Mouse (Mus musculus) testis, postnatal 10 days (tissue): ENCODE data around the gene Mrap2.
A peak's percentile ranks its signal among the peaks of the same experiment; 100 is the strongest.
"Not testable (repeated sequence)": the region's sequence is repeated elsewhere in the genome, so short reads cannot be mapped to it uniquely, and the experiment has no call there.

Experiments used
- DNase-seq: peaks from one replicate; pipeline ENCODE4 v3.0.0; 2021; ENCODE audit warnings: low spot score

Mrap2 gene

DNA sequence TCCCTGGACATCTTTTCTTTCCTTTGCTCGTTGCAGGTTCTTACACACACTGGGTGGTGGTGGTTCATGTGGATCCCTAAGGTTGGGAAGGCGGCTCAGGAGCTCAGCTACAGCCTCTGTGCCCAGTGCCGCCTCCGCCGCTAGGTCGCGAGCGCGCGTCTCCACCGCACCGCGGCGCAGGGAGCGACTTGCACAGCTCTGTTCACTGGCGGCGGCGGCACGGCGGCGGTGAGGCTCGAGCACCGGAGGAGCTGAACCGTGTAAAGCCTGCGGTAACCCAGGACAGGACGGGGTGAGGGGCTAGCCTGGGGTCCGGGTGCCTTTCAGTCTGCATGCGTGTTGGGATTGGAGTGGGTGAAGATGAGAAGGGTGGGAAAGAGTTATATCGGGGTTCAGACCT lies at the start of gene Mrap2:
Mrap2 (plus strand) TSS at position 201 of the 400 bp plus-strand sequence.
- peak; percentile 76 for DNase-seq

- peak; percentile 43 for DNase-seq
Observed at GRCm38 (mm10) chr9:87097989-87098388, 46.1 kb upstream of the Mrap2 start.

GRCm38 (mm10) chr9:87115019-87115418 lies 29.1 kb upstream of the Mrap2 start:
- DNase-seq = no peak

DNA sequence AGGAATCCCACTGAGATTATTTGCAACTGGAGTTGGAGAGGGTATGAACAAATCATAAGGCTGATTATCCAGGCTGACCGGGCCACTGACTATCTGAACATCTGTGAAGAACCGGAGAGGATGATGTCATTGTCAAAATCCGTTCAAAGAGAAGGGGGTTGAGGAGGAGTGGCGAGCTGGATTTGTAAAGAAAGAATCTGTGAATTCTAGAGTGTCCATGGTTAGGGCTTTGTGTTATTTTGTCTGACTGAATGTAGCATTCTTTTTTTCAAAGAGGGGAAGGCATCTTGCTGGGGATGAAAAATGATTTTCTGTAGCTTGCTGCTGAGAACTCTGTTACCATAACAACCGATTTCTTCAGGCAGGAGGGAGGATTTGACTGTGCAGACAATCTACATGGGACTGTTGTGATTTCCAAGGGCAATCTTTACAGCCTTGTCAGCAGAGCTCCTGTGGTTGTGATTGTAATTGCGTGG lies 28.6 kb upstream of the Mrap2 start:
- no peak for DNase-seq

DNA sequence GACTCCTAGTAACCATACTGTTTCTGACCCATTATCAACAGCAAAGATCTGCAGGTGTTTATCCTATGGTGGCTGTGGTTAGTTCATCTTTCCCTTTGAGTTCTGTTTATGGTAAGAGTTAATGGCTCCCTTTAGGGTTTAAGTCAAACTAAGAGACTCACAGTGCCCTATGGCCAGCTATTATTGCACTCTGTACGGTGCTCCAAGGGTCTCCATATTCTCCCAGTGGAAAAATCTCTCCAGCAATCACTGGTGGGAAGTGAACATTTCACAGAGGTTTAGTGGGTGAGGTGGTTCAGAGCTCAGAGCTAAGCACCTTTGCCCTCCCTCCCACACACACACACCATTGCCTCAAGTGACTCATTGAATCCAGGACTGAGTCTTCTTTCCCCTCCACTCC lies 28.1 kb upstream of the Mrap2 start:
- no peak for DNase-seq

GRCm38 (mm10) chr9:87118996-87119395 lies 25.1 kb upstream of the Mrap2 start:
- DNase-seq = no peak

GRCm38 (mm10) chr9:87121956-87122493 lies 22.1 kb upstream of the Mrap2 start:
- no peak for DNase-seq

DNA sequence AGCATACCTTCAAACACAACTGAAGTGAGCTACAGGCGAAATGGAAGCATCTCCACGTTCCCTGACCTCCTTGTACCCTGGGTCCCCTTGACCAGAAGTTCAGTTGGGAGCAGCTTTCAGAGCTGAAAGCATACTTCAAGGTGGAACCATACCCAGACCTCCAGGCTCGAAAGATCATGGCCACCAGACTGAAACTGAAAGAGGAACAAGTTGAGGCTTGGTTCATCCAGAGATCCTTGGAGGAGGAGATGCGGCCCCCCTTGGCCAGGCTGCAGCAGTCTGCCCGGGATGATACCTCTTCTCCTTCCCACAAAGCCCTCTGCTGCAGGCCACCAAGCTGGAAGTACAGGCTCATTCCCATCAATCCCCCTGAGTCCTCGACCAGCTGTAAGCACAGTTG lies 17.1 kb upstream of the Mrap2 start:
- not testable (repeated sequence) for DNase-seq

- DNase-seq = peak; percentile 48
Observed at GRCm38 (mm10) chr9:87135765-87136558, 8.1 kb upstream of the Mrap2 start.

DNA sequence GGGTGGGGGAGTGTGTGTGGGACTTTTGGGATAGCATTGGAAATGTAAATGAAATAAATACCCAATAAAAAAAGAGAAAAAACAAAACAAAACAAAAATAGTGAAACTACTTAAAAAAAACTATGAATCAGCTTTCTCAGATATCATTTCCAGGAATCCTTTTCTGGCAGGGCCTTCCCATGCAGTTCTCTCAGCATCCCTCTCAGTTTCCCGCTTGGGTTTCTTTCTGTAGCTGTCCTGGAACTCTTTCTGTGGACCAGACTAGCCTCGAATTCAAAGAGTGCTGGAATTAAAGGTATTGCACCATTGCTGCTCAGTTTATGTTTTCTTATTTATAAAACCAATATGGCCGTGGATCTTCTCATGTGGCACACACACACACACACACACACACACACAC lies 1.0 kb upstream of the Mrap2 start:
- DNase-seq = no peak

DNA sequence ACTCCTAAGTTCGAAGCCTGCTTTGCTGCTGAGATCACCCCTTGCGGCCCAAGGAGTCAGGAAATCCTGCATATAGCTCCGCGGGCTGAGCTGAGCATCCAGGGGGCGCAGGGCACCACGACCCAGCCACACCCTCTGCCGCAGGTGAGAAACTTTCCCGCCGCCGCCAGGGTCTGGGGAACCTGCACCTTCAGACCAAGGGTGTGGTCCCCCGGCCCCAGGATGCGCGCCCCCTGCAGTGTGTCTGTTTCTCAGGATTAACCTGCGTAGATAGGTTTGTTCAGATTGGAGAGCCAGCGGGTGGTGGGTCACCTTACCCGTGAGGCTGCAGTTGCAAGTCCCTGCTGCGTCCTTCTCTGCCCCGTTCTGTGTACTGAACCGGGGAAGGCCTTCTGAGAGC lies 426 bp downstream of the Mrap2 start:
- DNase-seq = peak; percentile 56

- DNase-seq = no peak
Observed at GRCm38 (mm10) chr9:87145180-87145579, 1.1 kb downstream of the Mrap2 start.

DNA sequence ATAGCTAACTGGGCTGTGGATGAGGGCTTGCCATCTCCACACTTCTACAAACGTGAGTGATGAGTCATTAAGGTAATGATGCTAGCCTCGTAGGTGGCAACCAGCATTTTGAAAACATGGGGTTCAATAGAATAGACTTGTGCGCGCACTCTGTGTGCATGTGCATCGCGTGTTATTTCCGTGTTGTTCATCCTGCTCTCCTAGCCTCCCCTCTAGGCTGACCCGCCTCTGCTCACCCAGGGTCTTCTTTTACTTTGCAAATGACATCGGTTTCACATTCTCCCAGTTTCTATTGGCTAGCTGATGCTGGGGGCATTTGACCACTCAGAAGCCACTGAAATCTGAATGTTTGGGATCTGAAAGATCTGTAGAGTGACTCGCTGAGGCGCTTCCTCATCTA lies 1.6 kb downstream of the Mrap2 start:
- no peak for DNase-seq

- no peak for DNase-seq
Observed at GRCm38 (mm10) chr9:87146400-87146799, 2.3 kb downstream of the Mrap2 start.

DNA sequence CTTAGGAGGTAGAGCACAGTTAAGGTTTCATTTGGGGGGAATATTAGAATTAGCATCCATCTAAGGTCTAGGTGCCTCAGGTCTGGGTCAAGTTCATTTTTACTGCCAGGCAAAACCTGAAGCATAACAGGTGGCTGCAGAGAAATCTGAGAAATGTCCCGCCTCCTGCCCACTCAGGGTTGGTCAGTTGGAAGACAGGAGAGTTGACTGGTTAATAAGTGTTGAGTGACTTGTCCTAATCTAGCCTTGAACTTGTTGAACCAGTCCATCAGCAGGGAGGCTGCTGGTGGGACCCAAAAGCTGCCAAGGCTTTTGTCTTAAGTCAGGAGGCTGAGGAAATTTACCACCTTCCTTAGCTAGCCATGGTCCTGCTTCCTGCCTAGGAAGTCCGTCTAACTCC lies 3.8 kb downstream of the Mrap2 start:
- DNase-seq = no peak

GRCm38 (mm10) chr9:87152641-87153325 lies 8.7 kb downstream of the Mrap2 start:
- DNase-seq = no peak

DNA sequence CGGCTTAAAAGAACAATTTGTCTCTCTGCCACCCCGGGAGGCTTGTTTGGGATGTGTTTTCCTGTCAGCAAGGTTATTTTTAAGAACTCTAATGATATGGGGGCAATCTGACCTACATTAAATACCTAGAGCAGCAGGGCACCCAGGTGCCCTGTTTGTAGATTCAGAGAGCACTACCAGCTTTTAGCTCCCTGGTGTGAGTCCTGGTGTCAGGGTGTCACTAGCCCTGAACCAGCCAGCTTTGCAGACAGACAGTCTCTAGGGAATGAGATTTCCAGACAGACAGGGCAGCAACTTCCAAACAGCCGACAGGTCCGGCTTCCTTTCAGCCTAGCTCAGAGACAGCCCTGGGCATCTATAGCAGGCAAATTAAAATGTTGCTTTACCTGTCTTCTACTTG lies 18.5 kb downstream of the Mrap2 start:
- DNase-seq = no peak

GRCm38 (mm10) chr9:87167001-87167830 lies 23.1 kb downstream of the Mrap2 start:
- DNase-seq = no peak

DNA sequence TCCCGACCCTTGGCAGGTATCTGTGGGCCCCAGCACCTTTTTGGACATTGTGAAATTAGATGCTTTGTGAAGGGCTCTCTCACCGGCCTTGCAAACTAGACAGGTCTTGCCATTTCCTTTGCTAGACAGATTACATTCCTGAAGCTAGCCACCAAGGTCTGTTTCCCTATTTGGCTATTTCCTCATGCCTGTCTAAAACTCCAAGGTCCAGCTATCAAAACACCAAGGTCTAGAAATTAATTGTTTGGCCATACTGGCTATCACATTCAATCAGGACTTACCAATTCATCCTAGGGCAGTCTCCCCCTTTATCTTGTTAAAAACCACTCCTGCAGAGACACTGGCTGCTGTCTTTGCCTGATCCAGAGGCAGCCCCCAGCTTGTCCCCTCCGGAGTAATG lies 23.9 kb downstream of the Mrap2 start:
- no peak for DNase-seq

DNA sequence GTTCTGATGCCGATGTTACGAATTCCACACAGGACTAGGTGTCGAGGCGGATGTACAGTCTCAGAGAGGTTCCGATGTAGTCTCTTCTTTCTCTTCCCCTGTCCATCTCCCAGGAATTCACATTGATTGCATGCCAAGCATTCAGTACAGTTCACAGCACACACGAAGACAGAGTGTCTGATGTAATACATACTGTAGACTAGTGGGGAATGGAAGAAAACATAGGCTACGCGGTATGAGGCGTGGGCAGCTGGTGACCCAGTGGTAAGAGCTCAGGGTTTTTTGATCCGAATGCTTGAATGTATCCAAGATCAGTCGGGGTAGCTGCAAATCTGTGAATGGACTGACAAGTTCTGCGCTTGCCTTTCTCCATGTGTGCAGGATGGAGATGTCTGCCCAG lies 25.0 kb downstream of the Mrap2 start:
- DNase-seq = no peak

- no peak for DNase-seq
Observed at GRCm38 (mm10) chr9:87170891-87171290, 26.8 kb downstream of the Mrap2 start.

- DNase-seq = no peak
Observed at GRCm38 (mm10) chr9:87171517-87171916, 27.4 kb downstream of the Mrap2 start.
